Mouse (Mus musculus): Measurements from ENCODE around the gene Adarb2.

Adarb2 gene

DNA sequence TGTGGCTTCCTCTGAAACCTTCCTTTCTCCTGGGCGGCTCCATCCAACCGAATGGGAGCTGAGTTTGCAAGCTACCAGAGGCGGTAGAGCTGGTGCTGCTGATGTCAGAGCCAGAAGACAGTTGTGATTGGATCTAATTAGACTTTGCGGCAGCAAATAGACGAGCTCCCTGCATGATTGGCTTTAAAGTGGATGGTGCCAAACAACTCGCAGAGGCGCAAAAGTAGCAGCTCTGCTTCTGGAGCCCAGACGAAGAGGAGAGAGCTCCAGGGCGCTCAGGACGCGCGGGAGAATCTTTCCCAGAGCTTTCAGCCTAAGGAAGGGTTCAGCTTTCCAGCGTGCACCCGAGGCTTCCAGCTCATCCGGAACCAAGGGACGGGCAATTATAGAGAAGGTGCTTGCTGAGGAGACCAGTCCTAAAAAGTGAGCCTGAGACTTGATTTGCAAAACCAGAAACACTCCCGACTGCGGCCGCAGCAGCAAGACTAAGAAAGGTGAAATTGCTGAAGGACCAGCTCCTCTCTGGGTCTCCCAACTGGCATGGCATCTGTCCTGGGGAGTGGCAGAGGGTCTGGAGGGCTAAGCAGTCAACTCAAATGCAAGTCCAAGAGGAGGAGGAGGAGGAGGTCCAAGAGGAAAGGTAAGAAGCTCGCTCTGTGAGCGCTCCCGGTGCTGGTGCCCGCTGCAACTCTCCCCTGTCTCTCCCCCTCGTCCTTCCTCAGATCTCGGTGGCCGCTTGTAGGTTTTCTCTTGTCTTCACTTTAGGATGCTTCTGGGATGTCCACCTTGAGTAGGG is at the start of gene Adarb2:
TSS of gene Adarb2 (plus strand) at position 186 of the 796 bp plus-strand sequence.
- in situ Hi-C loops (cut with MboI, MseI) = no loop called here

DNA sequence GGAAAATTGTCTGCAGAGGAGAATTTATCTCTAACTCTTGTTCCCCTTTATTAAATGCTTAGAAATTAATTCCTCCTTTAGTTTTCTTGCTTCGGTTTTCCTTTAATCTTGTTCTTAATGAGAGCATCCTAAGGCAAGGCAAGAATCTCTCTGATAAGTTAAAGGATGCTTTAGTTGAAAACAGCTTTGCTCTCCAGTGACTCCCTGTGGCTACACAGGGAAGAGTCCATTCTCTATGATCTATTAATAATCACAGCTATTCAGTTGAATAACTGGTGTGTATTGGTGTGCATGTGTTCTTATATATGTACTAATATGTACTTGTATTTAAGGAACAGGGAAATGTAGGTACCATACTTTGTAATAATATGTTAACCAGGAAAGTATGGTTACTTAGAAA is 28.9 kb upstream of the Adarb2 start:
- in situ Hi-C loops (cut with MboI, MseI) = no loop called here

DNA sequence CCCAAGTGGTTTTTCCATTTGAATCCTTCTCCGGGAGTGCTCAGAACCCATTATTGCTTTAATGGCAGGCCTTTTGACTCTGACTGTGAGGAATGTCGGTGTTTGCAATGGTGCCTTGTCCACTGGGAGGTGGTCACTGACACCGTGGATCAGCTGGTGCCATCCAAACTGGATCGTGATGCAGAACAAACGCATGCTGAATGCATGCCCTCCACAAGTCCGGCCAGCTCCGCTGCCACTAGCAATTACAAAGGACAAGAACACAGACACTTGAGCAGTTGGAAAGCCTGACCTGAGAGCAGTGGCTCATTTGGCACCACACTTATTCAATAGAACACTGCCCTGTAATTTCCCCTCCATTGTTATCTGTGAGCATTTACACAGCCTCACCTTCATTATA is 10.7 kb upstream of the Adarb2 start:
- in situ Hi-C loops (cut with MboI, MseI) = no loop called here

DNA sequence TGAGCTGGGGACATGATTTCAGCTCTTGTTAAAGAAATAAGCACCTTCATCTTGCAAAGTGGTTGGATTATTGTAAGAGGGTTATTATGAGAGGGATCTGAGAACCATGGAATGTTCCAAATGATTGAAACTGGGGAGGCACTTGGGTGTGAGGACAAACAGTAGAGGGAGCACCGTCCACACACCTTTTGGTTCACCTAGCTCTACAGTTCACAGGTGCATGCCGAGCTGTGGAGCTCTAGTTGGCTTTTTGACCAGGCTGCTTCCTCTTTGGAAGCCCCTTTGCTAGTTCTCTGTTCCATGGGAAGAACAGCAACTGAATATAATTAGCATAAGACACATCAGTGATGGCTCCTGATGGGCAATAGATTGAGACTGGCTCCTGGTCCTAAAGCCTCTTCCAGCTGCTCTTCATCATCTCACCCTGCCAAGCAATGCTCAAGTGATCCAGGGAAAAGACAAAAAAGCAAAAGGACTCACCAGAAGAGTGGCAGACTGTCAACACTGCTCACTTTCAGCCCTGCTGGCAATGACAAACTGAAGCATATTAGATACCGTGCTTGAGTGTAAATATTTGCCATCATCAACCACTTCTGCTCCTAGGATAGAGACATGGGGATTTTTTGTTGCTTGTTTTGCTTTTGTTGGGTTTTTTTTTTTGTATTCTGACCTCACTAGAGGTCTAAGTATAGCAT is 3.3 kb upstream of the Adarb2 start:
- in situ Hi-C loops (cut with MboI, MseI) = no loop called here

DNA sequence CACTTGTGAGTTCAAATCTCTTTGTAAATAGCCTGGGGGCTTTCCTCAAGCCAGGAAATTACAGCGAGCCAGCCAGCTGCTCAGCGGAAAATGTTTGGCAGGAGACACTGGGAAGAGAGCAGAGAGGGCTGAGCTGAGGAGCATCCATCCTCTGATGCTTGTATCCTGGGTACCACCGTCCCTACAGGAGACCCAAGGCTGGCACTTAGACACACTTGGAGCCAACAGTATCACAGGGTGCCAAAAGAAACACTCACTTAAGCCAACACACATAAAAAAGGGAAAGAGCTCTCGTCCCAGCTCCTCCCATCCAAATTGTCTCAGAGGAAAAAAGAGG is 779 bp downstream of the Adarb2 start:
- in situ Hi-C loops (cut with MboI, MseI) = no loop called here

DNA sequence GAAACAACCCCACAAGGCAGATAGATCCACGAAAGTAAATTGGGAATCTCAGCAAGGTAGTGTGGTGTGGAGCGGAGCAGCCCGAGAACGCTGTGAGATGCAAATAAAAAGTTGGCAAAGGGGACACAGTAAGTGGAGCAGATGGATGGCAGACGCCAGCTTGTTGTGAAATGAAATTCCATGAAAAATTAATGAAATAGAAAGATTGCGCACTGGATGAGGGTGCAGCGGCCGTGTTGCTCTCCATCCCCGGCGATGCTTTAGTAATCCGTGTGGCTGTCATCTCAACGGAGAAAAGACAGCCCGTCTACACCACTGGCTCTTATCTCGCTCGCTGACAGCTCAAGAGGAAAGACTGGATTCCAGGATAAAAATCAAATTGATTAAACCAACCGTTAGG is 4.7 kb downstream of the Adarb2 start:
- in situ Hi-C loops (cut with MboI, MseI) = no loop called here

DNA sequence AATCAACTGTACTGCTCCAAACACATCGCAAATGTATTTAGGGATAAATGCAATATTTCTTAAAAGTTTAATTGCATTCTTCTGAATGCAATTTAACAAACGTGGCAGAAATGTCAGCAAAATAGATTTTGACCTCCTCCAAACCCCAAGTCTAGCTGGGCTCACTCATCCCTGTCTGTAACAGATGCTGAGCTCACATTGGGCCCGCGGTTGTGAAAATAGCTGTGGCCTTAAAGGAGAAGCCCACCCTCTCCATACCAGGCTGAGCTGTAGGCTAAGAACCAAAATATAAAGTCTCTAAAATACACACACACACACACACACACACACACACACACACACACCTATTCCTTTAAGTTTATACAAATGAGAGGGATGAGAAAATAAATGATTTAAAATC is 8.1 kb downstream of the Adarb2 start:
- in situ Hi-C loops (cut with MboI, MseI) = no loop called here

DNA sequence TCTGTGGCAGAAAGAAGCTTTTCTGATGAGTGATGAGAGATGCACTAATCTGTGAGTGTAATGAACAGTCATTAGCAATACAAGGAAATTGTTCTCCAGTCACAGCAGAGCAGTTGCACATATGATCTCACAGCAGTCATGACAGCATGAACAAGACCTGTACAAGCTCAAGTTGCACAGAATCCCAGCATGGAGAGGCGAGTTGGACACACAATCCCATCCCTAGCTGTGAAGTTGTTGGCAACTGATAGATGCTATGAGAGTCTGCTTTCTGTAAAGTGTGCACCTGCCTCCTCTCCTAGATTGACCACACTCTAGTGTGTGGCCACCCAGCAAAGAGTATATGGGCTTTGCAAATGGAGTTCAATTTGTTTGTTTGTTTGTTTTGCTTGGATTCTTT is 36.2 kb downstream of the Adarb2 start:
- in situ Hi-C loops (cut with MboI, MseI) = no loop called here

DNA sequence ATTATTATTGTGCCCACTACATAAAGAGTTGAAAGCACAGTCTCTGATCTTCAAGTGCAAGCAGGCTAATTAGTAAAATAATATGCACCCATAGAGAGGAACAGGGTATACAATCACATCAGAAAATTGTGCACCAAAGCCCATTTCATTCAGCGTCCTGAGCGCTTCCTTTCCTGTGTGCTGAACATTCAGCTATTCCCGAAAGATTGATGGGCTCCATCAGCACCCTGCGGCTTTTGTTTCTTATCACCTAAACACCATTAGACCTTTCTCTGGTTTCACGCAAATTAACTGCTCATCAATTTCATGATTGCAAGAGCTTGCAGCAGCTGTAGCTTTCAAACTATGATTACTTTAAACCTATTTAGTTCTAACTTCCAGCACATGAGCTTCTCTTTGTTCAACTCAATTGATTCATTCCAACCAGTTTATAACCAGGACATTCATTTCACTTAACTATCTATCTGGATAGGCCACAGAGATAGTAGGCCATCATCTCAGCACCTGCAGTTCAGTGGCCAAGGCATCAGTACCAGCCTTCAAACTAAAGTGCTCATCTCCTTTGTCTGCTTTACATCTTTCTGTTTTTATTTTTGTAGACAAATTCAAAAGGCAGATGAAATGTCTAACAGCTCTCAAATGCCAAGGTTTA is 45.5 kb downstream of the Adarb2 start:
- in situ Hi-C loops (cut with MboI, MseI) = loop anchor here (5.0 to 10.0 kb wide), 2 partner anchors 764 to 1213 kb away; no protein-coding TSS in a partner anchor

DNA sequence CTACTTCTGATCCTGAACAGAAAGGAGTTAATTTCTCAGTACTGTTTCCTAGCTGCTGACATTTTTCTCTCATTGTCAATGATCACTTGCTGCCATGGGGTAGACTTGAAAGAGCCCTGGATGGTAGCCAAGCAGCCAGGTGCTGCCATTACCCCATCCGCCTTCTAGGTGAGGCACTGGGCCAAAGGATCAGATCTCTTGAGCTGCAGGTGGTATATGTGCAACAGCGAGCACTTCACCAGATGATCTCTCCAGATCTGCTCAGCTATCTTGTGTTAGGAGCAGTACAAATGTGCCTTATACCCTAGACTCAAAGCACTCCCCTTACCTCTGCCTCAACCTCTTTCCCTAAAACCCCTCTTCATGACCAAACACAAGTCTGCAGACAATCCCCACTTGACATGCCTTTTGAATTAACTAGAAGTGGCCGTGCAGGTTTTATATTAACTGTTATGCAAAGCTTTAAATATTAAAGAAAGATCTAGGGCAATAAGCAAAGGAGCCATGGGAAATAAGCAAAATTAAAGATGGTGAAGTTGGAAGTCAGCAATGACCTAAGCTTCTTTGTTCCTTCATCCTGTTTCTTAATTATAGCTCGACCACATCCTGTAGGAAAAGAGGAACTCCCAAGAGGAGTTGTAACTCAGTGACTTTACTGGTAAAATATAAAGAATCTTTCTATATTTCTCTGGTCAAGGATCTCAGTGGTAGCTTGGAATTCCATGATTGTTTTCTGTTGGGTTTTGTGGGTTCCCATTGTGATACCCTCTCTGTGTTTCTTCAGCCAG is 69.7 kb downstream of the Adarb2 start:
- in situ Hi-C loops (cut with MboI, MseI) = no loop called here

DNA sequence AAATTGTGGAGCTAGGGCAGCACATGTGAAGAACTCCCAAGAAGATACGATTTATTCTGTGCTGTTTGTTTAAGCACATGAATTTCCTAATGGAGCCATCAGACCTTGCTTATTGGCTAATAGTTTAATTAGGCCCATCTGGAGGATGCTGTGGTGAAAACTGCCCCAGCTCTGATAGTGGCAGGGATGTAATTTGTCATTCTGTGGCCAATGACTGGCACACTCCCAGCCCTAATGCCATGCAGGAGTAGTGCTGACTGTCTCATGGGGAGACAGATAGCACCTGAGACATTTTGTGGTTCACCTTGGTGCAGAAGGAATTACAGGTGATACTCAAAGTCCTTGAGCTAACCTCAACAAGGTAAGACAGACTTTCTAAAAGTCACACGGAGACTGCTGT is 80.5 kb downstream of the Adarb2 start:
- in situ Hi-C loops (cut with MboI, MseI) = no loop called here

DNA sequence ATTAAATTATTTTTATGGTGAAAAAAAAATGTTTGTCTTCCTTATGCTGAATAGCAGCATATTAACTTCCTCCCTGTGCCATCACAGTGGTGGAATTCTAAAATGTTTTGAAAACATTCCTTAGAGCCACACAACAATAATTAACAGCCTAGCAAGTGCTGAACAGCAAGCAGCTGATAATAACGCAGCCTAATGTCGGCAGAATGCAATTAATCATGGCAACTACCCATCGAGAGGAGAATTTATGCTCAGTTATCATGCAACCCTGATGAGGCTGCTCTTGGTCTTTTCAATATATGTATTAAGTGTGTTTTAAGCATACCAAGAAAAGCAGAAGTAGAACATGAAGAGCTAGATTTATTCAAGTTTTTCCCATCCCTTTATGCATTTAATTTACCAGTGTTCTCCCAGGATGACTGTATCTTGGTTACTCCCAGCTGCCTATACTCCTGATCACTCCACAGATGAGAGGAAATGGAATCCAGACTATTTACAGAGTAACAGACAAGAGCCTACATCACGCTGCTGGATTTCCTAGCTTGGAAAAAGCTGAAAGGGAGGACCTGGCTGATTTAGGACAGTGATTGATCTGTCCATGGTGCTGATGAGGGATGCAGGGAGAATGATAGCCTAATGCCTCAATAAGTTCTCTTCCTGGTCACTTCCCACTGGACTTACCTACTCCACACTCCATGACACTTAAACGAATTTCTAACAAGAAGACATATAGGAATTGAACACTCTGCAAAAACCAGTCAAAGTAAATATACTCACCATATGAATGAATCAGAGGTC is 113.9 kb downstream of the Adarb2 start:
- in situ Hi-C loops (cut with MboI, MseI) = no loop called here

DNA sequence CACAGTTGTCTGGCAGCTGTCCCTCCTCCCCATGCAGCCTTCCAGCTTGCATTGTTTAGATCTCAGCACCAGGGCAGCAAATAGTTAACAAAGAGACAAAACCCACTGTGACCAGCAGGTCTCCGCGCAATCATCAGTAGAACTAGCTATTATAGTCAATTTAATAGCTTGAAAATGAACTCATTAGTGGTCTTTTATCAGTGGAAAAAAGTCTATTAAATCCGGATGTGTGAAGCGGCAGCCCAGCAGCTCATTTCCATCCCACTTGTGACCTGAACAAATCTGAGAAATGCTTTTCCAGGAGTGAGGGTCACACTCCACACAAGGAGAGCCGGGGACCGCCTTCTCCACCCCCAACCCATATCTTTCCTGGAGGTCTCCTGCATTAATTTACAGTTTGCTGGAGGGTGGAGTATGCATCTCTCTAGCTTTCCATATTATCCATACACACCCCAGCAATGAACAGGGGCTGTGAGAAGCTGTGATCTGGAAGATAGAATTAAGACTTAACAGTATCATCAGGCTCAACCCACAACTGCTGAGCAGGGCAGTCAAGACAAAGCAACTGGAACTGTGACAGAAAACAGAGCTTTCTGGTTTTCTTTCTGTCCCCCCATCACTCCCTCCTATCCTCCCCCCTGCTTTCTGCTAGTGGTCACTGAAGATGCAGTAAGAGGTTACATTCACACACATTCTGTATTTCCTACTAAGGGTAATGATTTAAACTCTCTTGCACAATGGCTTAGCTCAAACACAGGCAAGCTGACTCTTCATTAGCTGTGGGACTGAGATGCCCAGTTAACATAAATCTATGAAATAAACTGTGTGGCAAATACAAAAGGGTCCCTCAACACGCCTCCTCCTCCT is 131.2 kb downstream of the Adarb2 start:
- in situ Hi-C loops (cut with MboI, MseI) = no loop called here

DNA sequence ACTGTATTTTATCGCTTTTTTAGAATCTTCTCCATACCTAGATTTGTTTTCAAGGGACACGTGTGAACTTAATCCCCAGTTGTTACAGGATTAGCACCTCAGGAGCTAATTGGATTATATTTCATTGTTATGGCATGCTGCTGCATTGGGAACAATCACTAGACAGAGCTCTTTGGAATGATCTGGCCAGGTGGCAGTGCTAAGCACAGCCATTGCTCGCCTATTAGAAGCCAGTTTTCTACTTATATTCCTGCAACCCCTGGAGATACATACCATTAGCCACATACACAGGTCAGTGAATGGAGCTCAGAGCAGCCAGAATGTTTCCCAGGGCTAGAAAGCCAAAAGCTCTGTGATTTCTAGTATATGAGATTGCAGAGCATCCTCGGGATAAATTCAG is 131.9 kb downstream of the Adarb2 start:
- in situ Hi-C loops (cut with MboI, MseI) = no loop called here

DNA sequence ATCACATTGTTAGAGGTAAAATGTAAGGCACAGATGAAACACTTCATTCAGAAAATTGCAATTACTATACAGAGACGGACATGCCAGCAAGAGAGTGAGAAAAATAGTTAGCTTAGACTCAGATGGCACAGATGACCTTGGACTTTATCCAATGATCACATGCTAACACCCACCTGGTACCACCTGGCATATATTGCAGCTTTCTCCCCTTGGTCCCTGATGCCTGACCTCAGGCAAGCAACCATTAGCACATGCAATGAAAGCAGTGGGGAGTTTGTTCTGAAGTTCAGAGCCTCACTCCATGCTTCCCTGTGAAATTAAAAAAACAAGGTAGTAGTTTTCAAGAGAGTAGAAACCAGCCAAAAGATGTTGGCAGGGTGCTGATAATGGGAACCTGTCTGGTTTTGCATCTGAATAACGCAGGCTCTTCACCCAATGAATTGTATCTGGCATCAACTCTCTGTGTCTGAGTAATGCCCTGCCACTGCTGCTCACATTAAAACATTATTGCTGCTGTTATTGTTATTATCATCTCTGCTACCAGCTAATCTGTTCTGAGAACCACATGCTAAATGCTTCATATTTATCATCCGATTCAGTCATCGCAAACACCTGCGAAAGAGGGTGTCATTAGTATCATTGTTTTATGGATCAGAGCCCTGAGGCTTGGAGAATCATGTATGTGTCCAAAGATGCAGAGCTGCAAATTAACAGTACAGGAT is 138.6 kb downstream of the Adarb2 start:
- in situ Hi-C loops (cut with MboI, MseI) = no loop called here

DNA sequence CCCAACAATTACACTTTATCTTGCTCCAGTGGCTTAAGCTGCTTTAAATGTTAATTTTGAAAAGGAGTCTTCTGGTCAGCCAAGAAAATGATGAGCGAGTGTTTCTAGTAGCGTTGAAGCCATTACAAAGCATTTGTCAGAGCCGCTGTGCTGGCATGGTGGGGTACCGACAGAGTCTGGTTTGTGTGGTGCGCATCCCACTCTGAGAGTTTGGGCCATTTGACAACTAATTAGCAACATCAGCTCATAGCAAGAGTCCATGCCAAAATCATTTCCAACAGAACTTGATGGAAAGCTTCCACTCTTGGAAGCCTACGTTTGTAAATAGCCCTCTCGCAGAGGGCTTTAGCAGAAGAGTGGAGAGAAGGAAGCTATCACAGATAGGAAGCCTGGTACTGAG is 144.5 kb downstream of the Adarb2 start:
- in situ Hi-C loops (cut with MboI, MseI) = no loop called here

DNA sequence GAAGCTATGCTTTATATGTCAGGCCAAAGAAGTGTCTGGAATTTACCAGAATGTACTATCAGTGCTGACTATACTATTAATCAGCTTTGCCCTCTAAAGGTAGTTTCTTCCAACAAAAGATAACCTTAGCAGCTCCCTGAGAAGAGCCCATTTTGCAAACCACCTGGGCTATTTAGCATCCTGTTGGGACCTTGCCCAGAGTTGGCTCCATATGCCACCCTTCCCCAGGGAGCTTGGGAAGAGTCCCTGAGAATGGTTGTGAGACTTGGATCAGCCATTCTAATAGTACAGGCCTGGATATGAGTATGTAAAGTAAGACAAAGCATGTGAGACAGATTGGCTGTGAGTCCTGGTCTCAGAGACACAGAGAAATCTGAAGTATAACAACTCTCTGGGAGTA is 149.7 kb downstream of the Adarb2 start:
- in situ Hi-C loops (cut with MboI, MseI) = no loop called here

DNA sequence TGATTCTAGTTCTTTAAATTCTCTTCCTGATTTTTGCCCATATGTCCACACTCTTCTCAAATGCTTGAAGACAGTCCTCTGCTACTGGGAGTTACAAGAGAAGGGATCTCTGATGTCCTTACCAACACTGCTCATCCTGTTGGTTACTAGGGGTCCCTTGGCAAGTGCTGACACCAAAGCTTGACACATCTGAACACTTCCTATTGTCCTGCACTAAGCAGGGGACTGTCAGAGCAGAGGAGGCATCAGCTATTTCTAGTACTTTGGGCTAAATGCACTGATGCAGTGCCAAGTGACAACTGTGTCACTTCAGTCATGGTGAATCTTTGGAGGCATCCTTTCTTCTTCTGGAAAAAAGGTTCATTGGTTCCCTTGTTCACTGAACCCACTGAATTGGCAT is 150.3 kb downstream of the Adarb2 start:
- in situ Hi-C loops (cut with MboI, MseI) = no loop called here

DNA sequence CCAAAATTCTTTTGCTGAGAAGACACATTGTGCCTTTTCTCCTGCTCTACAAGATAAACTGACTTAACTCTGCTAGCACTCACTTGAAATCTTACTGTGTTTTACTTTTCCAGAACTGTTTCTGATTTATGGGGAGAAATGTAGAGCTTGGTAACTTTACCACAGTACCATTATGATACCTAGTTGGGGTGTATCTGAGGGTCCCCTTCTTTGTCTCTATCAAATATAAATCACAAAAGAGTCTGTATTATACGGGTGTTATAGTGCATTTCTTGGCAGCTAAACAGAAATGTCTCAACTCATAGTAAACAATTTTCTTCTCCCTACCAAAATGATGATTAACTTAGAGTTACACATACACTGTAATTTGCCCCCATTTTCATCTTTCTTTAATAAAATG is 162.9 kb downstream of the Adarb2 start:
- in situ Hi-C loops (cut with MboI, MseI) = no loop called here

DNA sequence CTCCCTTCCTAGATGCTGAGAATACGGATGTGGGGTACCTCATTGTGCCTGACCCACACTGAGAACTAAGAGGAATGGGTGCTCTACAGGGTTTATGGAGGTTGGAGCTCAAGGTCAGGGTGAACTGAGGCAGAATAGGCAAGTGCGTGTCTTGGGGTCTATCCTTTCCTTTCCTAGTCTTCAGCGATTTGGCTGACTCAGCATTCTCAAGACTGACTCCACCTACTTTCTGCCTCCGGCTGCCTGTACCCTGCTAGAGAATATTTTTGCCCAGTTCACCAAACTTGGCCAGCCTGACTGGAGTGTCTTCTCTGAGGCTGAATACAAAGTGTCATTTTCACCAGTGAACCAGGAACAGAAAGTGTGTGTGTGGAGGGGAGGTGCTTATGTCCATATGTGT is 163.4 kb downstream of the Adarb2 start:
- in situ Hi-C loops (cut with MboI, MseI) = no loop called here

Measured in T-helper 1 cell (primary cell).